In the genomic region with DNA sequence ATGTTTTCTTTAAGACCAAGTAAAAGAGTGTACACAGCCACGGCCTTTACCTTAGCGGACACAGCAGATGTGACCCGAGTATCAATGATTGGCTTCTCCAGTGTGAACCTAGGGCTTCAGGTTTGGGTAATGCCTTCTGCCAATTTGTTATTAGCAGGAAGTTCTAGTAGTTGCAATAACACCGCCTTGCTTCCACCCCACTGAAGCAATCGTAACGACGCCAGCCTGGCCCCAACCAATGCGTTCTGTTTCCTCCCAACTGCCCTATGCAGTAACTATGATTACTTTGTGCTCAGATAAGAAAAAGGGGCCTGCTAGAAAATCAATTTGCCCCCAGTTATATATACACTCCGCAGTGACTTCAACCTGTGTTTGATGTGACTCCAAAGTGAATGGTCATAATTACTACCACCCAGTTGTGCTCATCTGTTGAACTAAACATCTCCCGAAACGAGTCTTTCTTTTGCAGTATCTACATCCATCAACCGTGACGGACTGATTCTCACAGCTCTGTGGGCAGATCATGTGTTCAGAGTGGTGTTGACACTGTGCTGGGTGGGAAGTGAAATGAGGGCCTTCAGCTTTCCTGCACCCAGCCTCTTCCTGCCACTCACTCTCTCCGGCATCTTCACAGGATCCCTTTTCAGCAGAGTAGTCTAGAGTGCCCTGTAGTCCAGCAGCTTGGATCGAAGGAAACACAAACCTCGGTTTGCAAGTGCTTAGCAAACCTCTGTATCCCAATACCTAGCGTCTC, we compare ENCODE assay signal across 16 mouse cellular contexts.
"Had no signal": no experiment of that assay in that cellular context is flagged by ENCODE, and none has a peak within 500 bp of the region (broad histone marks: within the 10 kb centered on the region; RNA-seq: fewer than 3 reads in every experiment).

No protein-coding gene starts in this region.

- H3K36me3 ChIP-seq: limb, embryonic 12.5 days; midbrain, embryonic 10.5 days; neural tube, embryonic 12.5 days had no signal

- H3K27me3 ChIP-seq: limb, embryonic 12.5 days; neural tube, embryonic 12.5 days had no signal

- H3K4me3 ChIP-seq: limb, embryonic 12.5 days; midbrain, embryonic 10.5 days; neural tube, embryonic 12.5 days had no signal

- H3K4me1 ChIP-seq: midbrain, embryonic 10.5 days; neural tube, embryonic 12.5 days had no signal

- H3K9me3 ChIP-seq: limb, embryonic 12.5 days; midbrain, embryonic 10.5 days; neural tube, embryonic 12.5 days had no signal

- H3K9ac ChIP-seq: limb, embryonic 12.5 days; neural tube, embryonic 12.5 days had no signal

- H3K27ac ChIP-seq: kidney, postnatal 0 days; midbrain, embryonic 10.5 days; neural tube, embryonic 12.5 days had no signal

- H3K4me2 ChIP-seq: limb, embryonic 12.5 days; neural tube, embryonic 12.5 days had no signal

- ATAC-seq: lung, postnatal 0 days had no signal

- DNase-seq: kidney, adult 11 months; kidney, adult 9 months; kidney, postnatal 36 days; layer of hippocampus, adult 9-11 months; layer of hippocampus, postnatal 36 days; lung, adult 2 months; midbrain, embryonic 14.5 days; retina, postnatal 1 day; right cerebral cortex, postnatal 4 days; spleen, adult 18-20 months; thymus, postnatal 4 days had no signal
